Mouse (Mus musculus) ES-E14 (cell line): ENCODE data around the gene Fsd2. TPM values are rescaled to one million over a fixed set of nuclear protein-coding genes. Genes with fewer than 3 reads are reported as not detected.

Experiments used
- DNase-seq: peaks from one replicate; pipeline ENCODE4 v3.0.0-alpha.2; 2013; ENCODE audit warnings: low read depth, low spot score
- H3K27ac ChIP-seq: 2 replicates; pipeline ENCODE4 v1.5.1; 2012; ENCODE audit warnings: low read depth, mild to moderate bottlenecking, low read length, moderate library complexity, mixed read lengths; ENCODE audit not compliant: poor library complexity, insufficient read depth, severe bottlenecking
- H3K36me3 ChIP-seq: 2 replicates; pipeline ENCODE4 v1.6.1; 2012; ENCODE audit warnings: mild to moderate bottlenecking, low read length, moderate library complexity, mixed read lengths; ENCODE audit not compliant: control insufficient read depth, poor library complexity, insufficient read depth, severe bottlenecking
- H3K4me1 ChIP-seq, 2 experiments: fragments of 150-350 bp in 1 of 2; sonication (generic) in 1 of 2; 2 replicates each; pipeline ENCODE4 v1.6.1; 2012; ENCODE audit warnings: low read length in 2 of 2, mild to moderate bottlenecking in 1 of 2, mixed read lengths in 1 of 2; ENCODE audit not compliant: control insufficient read depth in 2 of 2, insufficient read depth in 2 of 2, poor library complexity in 1 of 2
- H3K4me3 ChIP-seq, 2 experiments: fragments of 150-350 bp in 1 of 2; sonication (generic) in 1 of 2; 2 replicates each; pipeline ENCODE4 v1.5.1; 2012; ENCODE audit warnings: low read length in 2 of 2, low read depth in 1 of 2, mild to moderate bottlenecking in 1 of 2, mixed read lengths in 1 of 2; ENCODE audit not compliant: insufficient read depth in 1 of 2, poor library complexity in 1 of 2, severe bottlenecking in 1 of 2
- H3K9ac ChIP-seq: 2 replicates; pipeline ENCODE4 v1.6.1; 2012; ENCODE audit warnings: low read depth, mild to moderate bottlenecking, low read length, mixed read lengths; ENCODE audit not compliant: poor library complexity, insufficient read depth, severe bottlenecking
- H3K9me3 ChIP-seq: fragments of 150-350 bp; sonication (generic); 2 replicates; pipeline ENCODE4 v1.6.1; 2012; ENCODE audit warnings: low read depth, mild to moderate bottlenecking, low read length; ENCODE audit not compliant: control insufficient read depth, insufficient read depth
- CHD2 ChIP-seq: IDR thresholded peaks from 2 replicates; pipeline ENCODE4 v1.6.1; 2014; ENCODE audit warnings: mild to moderate bottlenecking, low read depth, low read length, inconsistent platforms
- HCFC1 ChIP-seq: IDR thresholded peaks from 2 replicates; pipeline ENCODE4 v1.6.1; 2012; ENCODE audit warnings: low read length, inconsistent platforms, borderline replicate concordance; ENCODE audit not compliant: insufficient read depth
- MAFK ChIP-seq: IDR thresholded peaks from 2 replicates; pipeline ENCODE4 v1.6.1; 2014; ENCODE audit warnings: mild to moderate bottlenecking, low read depth, low read length, inconsistent platforms; ENCODE audit not compliant: insufficient read depth
- ZC3H11A ChIP-seq: IDR thresholded peaks from 2 replicates; pipeline ENCODE4 v1.6.1; 2012; ENCODE audit warnings: low read depth, mild to moderate bottlenecking, inconsistent platforms, low read length, borderline replicate concordance
- ZNF384 ChIP-seq: IDR thresholded peaks from 2 replicates; pipeline ENCODE4 v1.6.1; 2012; ENCODE audit warnings: low read depth, low read length, inconsistent platforms
- in situ Hi-C, 2 experiments: fragments of 600-800 bp; cut with MboI; formaldehyde crosslinking; loops; one replicate each; pipeline ENCODE4 v1.15.1; 2025; ENCODE audit warnings: low sequenced_read_pairs in 2 of 2, inconsistent platforms in 1 of 2; ENCODE audit not compliant: unreplicated experiment in 2 of 2
- total RNA-seq: library from RNA; depleted of rRNA; stranded (reverse); fragments of 300-350 nt; gene quantifications from 2 replicates; pipeline ENCODE4 v1.2.3, GENCODE M21; 2012

Fsd2 gene
- total RNA-seq, 1 experiment = 0.09 TPM

DNA sequence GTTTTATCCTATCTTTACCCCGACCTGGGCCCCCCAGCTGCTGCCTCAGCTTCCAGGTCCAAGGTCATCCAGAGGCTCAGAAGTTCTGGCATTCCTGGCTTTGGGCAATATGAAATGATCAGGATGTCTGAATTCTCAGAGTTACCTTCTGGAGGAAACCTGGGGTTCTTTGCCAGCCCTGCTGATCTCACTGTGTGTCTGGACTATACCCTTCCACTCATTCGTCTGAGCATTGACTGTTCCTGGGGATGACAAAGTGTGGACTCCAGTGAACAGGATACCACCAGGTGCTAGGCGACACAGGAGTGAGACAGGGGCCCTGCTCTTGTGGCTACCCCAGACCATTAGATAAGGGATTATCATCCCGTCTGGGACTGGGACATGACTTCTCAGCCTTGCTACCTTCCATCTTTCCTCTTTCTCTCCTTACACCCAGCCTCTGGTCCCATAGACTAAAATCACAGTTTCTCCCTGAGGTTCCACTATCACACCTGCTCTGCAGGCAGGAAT lies 3.2 kb downstream of the Fsd2 start:
- in situ Hi-C loops = no loop called here
- no peak overlapping the region for H3K9ac ChIP-seq
- H3K27ac ChIP-seq = no peak overlapping the region
- TF ChIP-seq HCFC1 (no peak), MAFK (no peak), ZNF384 (no peak), ZC3H11A (no peak), CHD2 (no peak)
- DNase-seq = no peak
- H3K4me3 ChIP-seq = no peak overlapping the region
- peaks cover 0 to 2% of the 10 kb centered on the region in 2 experiments; a peak in 1 of 4 replicates for H3K4me1 ChIP-seq
- H3K36me3 ChIP-seq = no peaks in the 10 kb centered on the region
- H3K9me3 ChIP-seq = no peaks in the 10 kb centered on the region

DNA sequence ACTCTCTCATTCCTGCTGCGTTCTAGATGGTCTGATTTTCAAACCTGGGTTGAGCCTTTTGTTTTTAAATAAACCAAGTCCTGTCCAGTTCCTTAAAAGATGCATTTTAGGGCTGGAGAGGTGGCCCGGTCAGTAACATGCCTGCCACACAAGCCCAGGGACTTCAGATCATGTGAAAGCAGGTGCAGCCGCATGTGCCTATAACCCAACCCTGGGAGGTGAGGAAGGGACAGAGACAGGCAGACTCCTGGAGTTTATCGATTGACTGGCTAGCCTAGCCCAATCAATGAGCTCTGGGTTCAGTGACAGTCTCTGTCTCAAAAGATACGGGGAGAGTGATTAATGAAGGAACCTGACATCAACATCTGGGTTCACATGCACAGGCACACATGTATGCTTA lies 5.5 kb downstream of the Fsd2 start:
- no peaks in the 10 kb centered on the region for H3K4me1 ChIP-seq
- in situ Hi-C loops = no loop called here
- DNase-seq = no peak
- H3K4me3 ChIP-seq = no peak overlapping the region
- no peak overlapping the region for H3K27ac ChIP-seq
- H3K9ac ChIP-seq = no peak overlapping the region
- TF ChIP-seq MAFK = no peak
- no peak for TF ChIP-seq ZC3H11A
- no peak for TF ChIP-seq ZNF384
- TF ChIP-seq HCFC1 = no peak
- TF ChIP-seq CHD2 = no peak
- no peaks in the 10 kb centered on the region for H3K9me3 ChIP-seq
- H3K36me3 ChIP-seq = no peaks in the 10 kb centered on the region

DNA sequence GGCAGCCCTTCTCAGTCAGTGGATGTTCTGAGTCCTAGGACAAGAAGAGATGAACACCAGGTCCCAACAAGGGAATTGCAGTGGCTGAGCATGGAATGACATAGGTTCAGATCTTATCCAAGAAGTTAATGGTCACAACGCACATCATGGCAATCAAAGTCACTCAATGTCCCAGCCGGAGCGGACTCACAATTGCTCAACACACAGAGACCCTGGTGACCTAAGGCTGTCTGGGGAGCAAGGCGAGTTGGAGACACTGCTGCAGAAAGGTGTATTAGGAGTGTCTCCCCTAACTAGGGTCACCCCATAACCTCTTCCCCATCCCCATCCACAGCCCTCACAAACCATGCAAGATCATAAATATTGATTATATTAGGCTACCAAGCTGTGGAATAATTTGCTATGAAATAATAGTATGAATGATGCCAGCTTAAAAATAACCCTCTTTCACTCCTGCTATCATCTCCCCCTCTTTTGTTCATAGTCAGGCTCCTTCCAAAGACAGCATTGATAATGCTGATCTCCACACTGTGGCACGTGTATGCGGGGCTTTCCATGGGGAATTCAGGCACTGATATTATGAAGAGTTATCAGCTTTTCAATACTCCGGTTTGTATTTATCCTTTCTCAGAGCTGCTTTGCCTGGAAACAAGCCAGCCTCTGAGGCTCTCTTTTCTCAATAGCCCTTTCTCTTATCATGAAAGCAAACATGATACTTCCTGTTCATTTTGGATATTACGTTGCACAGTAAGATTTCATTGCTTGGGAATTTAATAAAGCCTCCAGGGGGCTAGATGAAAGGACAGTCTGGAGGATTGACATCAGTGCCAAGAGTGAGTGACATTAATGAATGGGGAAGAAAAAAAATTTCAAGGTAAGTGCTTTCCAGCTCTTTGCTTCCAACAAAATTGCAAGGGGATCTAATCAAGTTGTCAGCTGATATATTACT lies 6.4 kb downstream of the Fsd2 start:
- H3K36me3 ChIP-seq = no peaks in the 10 kb centered on the region
- TF ChIP-seq ZC3H11A (no peak), ZNF384 (no peak), MAFK (no peak), CHD2 (no peak), HCFC1 (no peak)
- DNase-seq = no peak
- H3K4me1 ChIP-seq = no peaks in the 10 kb centered on the region
- H3K27ac ChIP-seq = no peak overlapping the region
- H3K9ac ChIP-seq = no peak overlapping the region
- H3K9me3 ChIP-seq = no peaks in the 10 kb centered on the region
- H3K4me3 ChIP-seq = no peak overlapping the region
- in situ Hi-C loops = no loop called here

DNA sequence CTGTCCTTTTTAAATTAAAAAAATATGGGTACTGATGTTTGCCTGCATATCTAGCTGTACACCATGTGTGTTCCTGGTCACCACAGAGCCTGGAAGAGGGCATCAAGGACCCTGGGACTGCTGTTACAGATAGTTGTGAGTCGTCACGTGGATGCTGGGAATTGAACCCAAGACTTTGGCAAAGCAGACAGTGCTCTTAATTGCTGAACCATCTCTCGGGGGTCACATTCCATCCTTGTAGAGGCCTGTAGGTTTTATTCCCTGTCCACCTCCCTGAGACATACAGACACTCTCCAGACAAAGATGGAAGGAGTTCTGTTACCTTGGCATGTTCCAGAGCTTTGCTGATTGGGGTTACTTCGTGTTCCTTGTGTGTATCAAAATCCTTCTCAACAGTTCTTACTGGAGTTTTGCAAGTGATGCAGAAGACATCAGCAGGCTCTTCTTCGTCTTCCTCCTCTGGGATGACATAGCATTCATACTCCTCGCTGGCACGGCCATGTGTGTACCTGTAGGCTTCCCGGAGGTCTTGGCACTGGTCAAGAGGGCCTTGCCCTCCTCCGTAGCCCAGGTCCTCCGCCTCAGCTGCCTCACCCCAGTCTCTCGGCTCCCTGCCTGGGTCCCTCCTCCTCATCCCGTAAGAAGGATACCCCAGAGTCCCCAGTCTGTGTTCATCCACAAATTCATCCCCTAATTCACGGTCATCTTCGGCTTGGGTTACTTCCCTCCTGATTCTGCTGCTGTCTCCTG lies 7.3 kb downstream of the Fsd2 start:
- DNase-seq = no peak
- in situ Hi-C loops = no loop called here
- no peaks in the 10 kb centered on the region for H3K36me3 ChIP-seq
- TF ChIP-seq ZC3H11A (no peak), CHD2 (no peak), MAFK (no peak), ZNF384 (no peak), HCFC1 (no peak)
- no peaks in the 10 kb centered on the region for H3K4me1 ChIP-seq
- no peak overlapping the region for H3K9ac ChIP-seq
- no peak overlapping the region for H3K27ac ChIP-seq
- no peaks in the 10 kb centered on the region for H3K9me3 ChIP-seq
- H3K4me3 ChIP-seq = no peak overlapping the region
